Mouse (Mus musculus): ENCODE data around the gene Wfdc21.

DNA sequence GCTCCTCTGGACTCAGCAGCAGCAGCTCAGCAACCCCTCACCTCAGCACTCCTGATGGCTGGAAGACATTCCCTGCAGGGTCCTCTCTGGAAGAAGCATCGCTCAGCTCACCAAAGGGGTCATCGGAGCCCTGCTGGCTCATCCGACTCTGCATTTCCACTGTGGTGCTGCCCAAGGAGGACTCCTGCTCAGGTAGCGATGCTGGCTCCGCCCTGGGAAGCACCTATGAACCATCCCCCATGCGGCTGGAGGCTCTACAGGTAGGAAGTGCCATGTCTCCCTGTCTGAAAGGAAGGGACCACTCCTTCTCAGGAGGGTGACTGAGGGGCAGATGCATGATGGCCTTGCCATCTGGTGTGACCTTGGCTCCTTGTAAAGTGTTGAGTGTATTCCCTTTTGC, 25.6 kb downstream of the Wfdc21 start:
- no peak for TF ChIP-seq EP300 (optimal IDR thresholded peaks at IDR 0.05)
- no peak for TF ChIP-seq CTCF (IDR thresholded peaks at IDR 0.05; ENCODE audit: low read depth)
